In genomic region chr8:77401140-77401539, GRCm38 (mm10) we compare ENCODE assay signal across 23 mouse cellular contexts.
"Had no signal": no experiment of that assay in that cellular context is flagged by ENCODE, and none has a peak within 500 bp of the region (broad histone marks: within the 10 kb centered on the region; RNA-seq: fewer than 3 reads in every experiment).

No protein-coding gene starts in this region.

- DNase-seq: gastrocnemius, postnatal 14 days; gastrocnemius, postnatal 36 days; heart, adult 18-20 months; heart, postnatal 10 days; heart, postnatal 36 days; kidney, adult 18-20 months; kidney, adult 8-10 months; kidney, postnatal 10 days; kidney, postnatal 25 days; kidney, postnatal 4 days; liver had no signal

- H3K27ac ChIP-seq: heart, embryonic 10.5 days; hindbrain, embryonic 13.5 days; hindbrain, embryonic 15.5 days; hindbrain, postnatal 0 days; intestine, embryonic 15.5 days; layer of hippocampus, adult 2 months; left cerebral cortex, adult 2 months; limb, embryonic 10.5 days; limb, embryonic 12.5 days had no signal

- H3K27me3 ChIP-seq: heart, embryonic 12.5 days; hindbrain, embryonic 13.5 days; hindbrain, embryonic 15.5 days; intestine, embryonic 15.5 days; limb, embryonic 12.5 days had no signal

- H3K4me3 ChIP-seq: heart, embryonic 10.5 days; heart, embryonic 12.5 days; hindbrain, embryonic 13.5 days; hindbrain, embryonic 15.5 days; intestine, embryonic 15.5 days; layer of hippocampus, adult 2 months; left cerebral cortex, adult 2 months; limb, embryonic 10.5 days; limb, embryonic 12.5 days had no signal

- H3K4me1 ChIP-seq: heart, embryonic 10.5 days; hindbrain, embryonic 13.5 days; hindbrain, embryonic 15.5 days; intestine, embryonic 15.5 days; limb, embryonic 10.5 days; limb, embryonic 12.5 days had no signal

- ATAC-seq: hindbrain, postnatal 0 days; inflammation-experienced regulatory T-cells, adult 6 months; intestine, embryonic 15.5 days; intestine, postnatal 0 days had no signal
